Mouse (Mus musculus): Measurements from ENCODE around the gene Afm. TPM values are rescaled to one million over a fixed set of nuclear protein-coding genes. Genes with fewer than 3 reads are reported as not detected.
A peak's percentile ranks its signal among the peaks of the same experiment; 100 is the strongest.

Gene Afm
- polyA plus RNA-seq, 1 experiment from 2014 or later, result not detected

DNA sequence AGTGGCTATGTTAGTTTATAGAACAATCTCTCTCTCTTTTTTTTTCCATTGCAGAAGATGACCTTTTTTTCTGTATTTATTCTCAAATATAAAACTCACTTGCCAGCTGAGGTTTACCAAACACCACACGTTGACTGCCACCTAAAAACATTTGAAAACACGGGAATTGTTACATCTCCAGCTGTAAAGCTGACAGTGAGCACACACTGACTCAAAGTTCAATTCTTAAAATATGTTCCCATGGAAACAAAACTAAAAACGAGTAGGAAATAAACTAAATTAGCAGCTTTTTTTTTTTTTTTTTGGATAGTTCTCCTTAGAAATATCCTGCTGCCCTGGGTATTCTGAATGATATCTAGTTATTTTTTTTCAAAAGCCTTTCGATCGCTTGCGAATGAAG is 46.5 kb downstream of the Afm start:
- H3K36me3 ChIP-seq (ENCODE audit: control insufficient read depth, insufficient read depth, low read length), result no peaks in the 10 kb centered on the region
- no peak overlapping the region for H3K4me3 ChIP-seq (ENCODE audit: low read depth, low read length)
- H3K27ac ChIP-seq (ENCODE audit: low read length), result no peak overlapping the region
- WGBS, result 84% methylated on average over 6 of the region's 6 CpGs
- no peaks in the 10 kb centered on the region for H3K27me3 ChIP-seq (ENCODE audit: control insufficient read depth, insufficient read depth, low read depth, low read length)
- H3K4me1 ChIP-seq (ENCODE audit: control insufficient read depth, insufficient read depth, low read length), result no peaks in the 10 kb centered on the region
- no peaks in the 10 kb centered on the region for H3K9me3 ChIP-seq (replicated peaks; ENCODE audit: control insufficient read depth, low read length, poor library complexity, severe bottlenecking)
- H3K4me2 ChIP-seq (ENCODE audit: low read length), result no peak overlapping the region
- H3K9ac ChIP-seq (ENCODE audit: low read depth, low read length), result no peak overlapping the region
- no peak for ATAC-seq

DNA sequence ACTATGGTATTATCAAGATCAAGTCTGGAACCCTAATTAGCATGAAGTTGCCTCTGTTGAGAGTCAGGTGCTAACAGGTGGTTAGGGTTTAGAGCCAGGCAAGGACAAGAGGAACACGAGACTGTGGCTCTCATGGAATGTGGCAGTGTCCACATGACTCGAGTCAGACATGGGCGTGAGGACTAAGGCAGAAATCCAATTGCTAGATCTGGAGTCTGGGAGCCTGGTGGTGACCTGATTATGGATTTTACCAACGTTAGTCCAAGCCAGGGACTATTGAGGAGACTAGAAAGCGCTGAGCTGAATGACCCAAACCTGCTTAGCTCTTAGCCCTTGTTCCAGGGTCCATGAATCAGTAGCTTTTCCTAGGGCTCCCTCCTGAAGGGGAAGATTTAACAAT is 49.1 kb downstream of the Afm start:
- Histone ChIP-seq H3K27ac (ENCODE audit: low read length) (no peak overlapping the region), H3K9ac (ENCODE audit: low read depth, low read length) (no peak overlapping the region), H3K4me2 (ENCODE audit: low read length) (no peak overlapping the region), H3K4me3 (ENCODE audit: low read depth, low read length) (no peak overlapping the region), H3K4me1 (ENCODE audit: control insufficient read depth, insufficient read depth, low read length) (no peaks in the 10 kb centered on the region), H3K9me3 (replicated peaks; ENCODE audit: control insufficient read depth, low read length, poor library complexity, severe bottlenecking) (no peaks in the 10 kb centered on the region), H3K36me3 (ENCODE audit: control insufficient read depth, insufficient read depth, low read length) (no peaks in the 10 kb centered on the region), H3K27me3 (ENCODE audit: control insufficient read depth, insufficient read depth, low read depth, low read length) (no peaks in the 10 kb centered on the region)
- WGBS, result 75% methylated on average over 5 of the region's 5 CpGs
- ATAC-seq, result no peak

- Histone ChIP-seq H3K9ac (ENCODE audit: low read depth, low read length) (no peak overlapping the region), H3K27me3 (ENCODE audit: control insufficient read depth, insufficient read depth, low read depth, low read length) (no peaks in the 10 kb centered on the region), H3K4me3 (ENCODE audit: low read depth, low read length) (no peak overlapping the region), H3K4me1 (ENCODE audit: control insufficient read depth, insufficient read depth, low read length) (no peaks in the 10 kb centered on the region), H3K4me2 (ENCODE audit: low read length) (no peak overlapping the region), H3K27ac (ENCODE audit: low read length) (no peak overlapping the region), H3K36me3 (ENCODE audit: control insufficient read depth, insufficient read depth, low read length) (no peaks in the 10 kb centered on the region), H3K9me3 (replicated peaks; ENCODE audit: control insufficient read depth, low read length, poor library complexity, severe bottlenecking) (no peaks in the 10 kb centered on the region)
- ATAC-seq, result no peak
Observed at GRCm38 (mm10) chr5:90568338-90568737, 49.6 kb downstream of the Afm start.

- Histone ChIP-seq H3K36me3 (ENCODE audit: control insufficient read depth, insufficient read depth, low read length) (no peaks in the 10 kb centered on the region), H3K27ac (ENCODE audit: low read length) (no peak overlapping the region), H3K9me3 (replicated peaks; ENCODE audit: control insufficient read depth, low read length, poor library complexity, severe bottlenecking) (no peaks in the 10 kb centered on the region), H3K9ac (ENCODE audit: low read depth, low read length) (no peak overlapping the region), H3K4me3 (ENCODE audit: low read depth, low read length) (no peak overlapping the region), H3K27me3 (ENCODE audit: control insufficient read depth, insufficient read depth, low read depth, low read length) (no peaks in the 10 kb centered on the region), H3K4me2 (ENCODE audit: low read length) (no peak overlapping the region), H3K4me1 (ENCODE audit: control insufficient read depth, insufficient read depth, low read length) (no peaks in the 10 kb centered on the region)
- 42% methylated on average over 3 of the region's 3 CpGs for WGBS
- no peak for ATAC-seq
Observed at GRCm38 (mm10) chr5:90571216-90571615, 52.5 kb downstream of the Afm start.

- no peaks in the 10 kb centered on the region for H3K9me3 ChIP-seq (replicated peaks; ENCODE audit: control insufficient read depth, low read length, poor library complexity, severe bottlenecking)
- H3K4me3 ChIP-seq (ENCODE audit: low read depth, low read length), result no peak overlapping the region
- no peaks in the 10 kb centered on the region for H3K4me1 ChIP-seq (ENCODE audit: control insufficient read depth, insufficient read depth, low read length)
- H3K27ac ChIP-seq (ENCODE audit: low read length), result no peak overlapping the region
- H3K9ac ChIP-seq (ENCODE audit: low read depth, low read length), result no peak overlapping the region
- no peak overlapping the region for H3K4me2 ChIP-seq (ENCODE audit: low read length)
- H3K27me3 ChIP-seq (ENCODE audit: control insufficient read depth, insufficient read depth, low read depth, low read length), result no peaks in the 10 kb centered on the region
- 91% methylated on average over 9 of the region's 9 CpGs for WGBS
- no peak for ATAC-seq
- no peaks in the 10 kb centered on the region for H3K36me3 ChIP-seq (ENCODE audit: control insufficient read depth, insufficient read depth, low read length)
Observed at GRCm38 (mm10) chr5:90577751-90578150, 59.0 kb downstream of the Afm start.

DNA sequence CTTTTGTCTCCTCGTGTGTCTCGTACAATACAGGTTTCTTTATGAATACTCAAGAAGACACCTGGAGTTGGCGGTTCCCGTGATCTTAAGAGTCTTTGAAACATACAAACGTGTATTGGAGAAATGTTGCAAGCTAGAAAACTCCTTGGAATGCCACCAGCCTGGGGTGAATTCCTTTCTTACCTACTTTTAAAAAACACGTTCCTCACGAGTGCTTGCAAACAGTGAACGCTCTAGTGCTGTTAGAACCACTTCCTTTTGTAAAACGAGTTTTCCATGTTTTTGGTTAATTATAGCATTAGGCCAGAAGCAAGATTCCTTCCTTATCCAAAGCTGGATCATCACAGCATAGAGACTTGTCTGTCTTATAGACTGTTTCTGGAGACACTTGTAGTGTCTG is 60.8 kb downstream of the Afm start:
- Histone ChIP-seq H3K27me3 (ENCODE audit: control insufficient read depth, insufficient read depth, low read depth, low read length) (no peaks in the 10 kb centered on the region), H3K9ac (ENCODE audit: low read depth, low read length) (no peak overlapping the region), H3K9me3 (replicated peaks; ENCODE audit: control insufficient read depth, low read length, poor library complexity, severe bottlenecking) (no peaks in the 10 kb centered on the region), H3K27ac (ENCODE audit: low read length) (no peak overlapping the region), H3K36me3 (ENCODE audit: control insufficient read depth, insufficient read depth, low read length) (no peaks in the 10 kb centered on the region), H3K4me3 (ENCODE audit: low read depth, low read length) (no peak overlapping the region), H3K4me1 (ENCODE audit: control insufficient read depth, insufficient read depth, low read length) (no peaks in the 10 kb centered on the region), H3K4me2 (ENCODE audit: low read length) (no peak overlapping the region)
- no peak for ATAC-seq
- WGBS, result 93% methylated on average over 9 of the region's 9 CpGs

DNA sequence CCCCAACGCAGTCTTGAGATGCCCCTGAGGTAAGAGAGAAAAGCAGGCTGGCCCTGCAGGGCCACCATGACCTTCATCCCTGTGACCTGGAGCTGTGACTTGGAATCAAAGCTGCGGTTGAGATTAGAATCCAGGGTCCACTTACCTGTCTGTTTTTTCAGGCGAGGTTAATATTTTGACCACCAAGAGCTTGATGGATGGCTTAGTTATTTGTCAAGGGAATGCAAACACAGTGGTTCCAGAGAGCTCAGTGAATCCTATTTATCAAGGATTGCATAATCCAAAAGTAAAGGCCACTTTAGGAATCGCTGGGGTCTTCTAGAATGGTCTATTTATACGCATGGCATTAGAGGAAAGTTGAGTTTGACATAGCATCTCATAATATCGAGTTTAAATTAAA is 63.4 kb downstream of the Afm start:
- H3K4me1 ChIP-seq (ENCODE audit: control insufficient read depth, insufficient read depth, low read length), result no peaks in the 10 kb centered on the region
- no peak for ATAC-seq
- no peak overlapping the region for H3K4me3 ChIP-seq (ENCODE audit: low read depth, low read length)
- WGBS, result 93% methylated on average over 6 of the region's 6 CpGs
- no peak overlapping the region for H3K9ac ChIP-seq (ENCODE audit: low read depth, low read length)
- H3K9me3 ChIP-seq (replicated peaks; ENCODE audit: control insufficient read depth, low read length, poor library complexity, severe bottlenecking), result no peaks in the 10 kb centered on the region
- H3K27me3 ChIP-seq (ENCODE audit: control insufficient read depth, insufficient read depth, low read depth, low read length), result no peaks in the 10 kb centered on the region
- no peak overlapping the region for H3K4me2 ChIP-seq (ENCODE audit: low read length)
- H3K27ac ChIP-seq (ENCODE audit: low read length), result no peak overlapping the region
- H3K36me3 ChIP-seq (ENCODE audit: control insufficient read depth, insufficient read depth, low read length), result no peaks in the 10 kb centered on the region

- H3K4me3 ChIP-seq (ENCODE audit: low read depth, low read length), result no peak overlapping the region
- no peak for ATAC-seq
- no peak overlapping the region for H3K27ac ChIP-seq (ENCODE audit: low read length)
- H3K27me3 ChIP-seq (ENCODE audit: control insufficient read depth, insufficient read depth, low read depth, low read length), result no peaks in the 10 kb centered on the region
- peaks cover 3% of the 10 kb centered on the region; the same call in 1 of the 2 replicates for H3K4me1 ChIP-seq (ENCODE audit: control insufficient read depth, insufficient read depth, low read length)
- WGBS, result 71% methylated on average over 7 of the region's 7 CpGs
- H3K9ac ChIP-seq (ENCODE audit: low read depth, low read length), result no peak overlapping the region
- H3K9me3 ChIP-seq (replicated peaks; ENCODE audit: control insufficient read depth, low read length, poor library complexity, severe bottlenecking), result no peaks in the 10 kb centered on the region
- H3K36me3 ChIP-seq (ENCODE audit: control insufficient read depth, insufficient read depth, low read length), result no peaks in the 10 kb centered on the region
- no peak overlapping the region for H3K4me2 ChIP-seq (ENCODE audit: low read length)
Observed at GRCm38 (mm10) chr5:90584799-90585198, 66.1 kb downstream of the Afm start.

- Histone ChIP-seq H3K27me3 (ENCODE audit: control insufficient read depth, insufficient read depth, low read depth, low read length) (no peaks in the 10 kb centered on the region), H3K36me3 (ENCODE audit: control insufficient read depth, insufficient read depth, low read length) (no peaks in the 10 kb centered on the region), H3K9me3 (replicated peaks; ENCODE audit: control insufficient read depth, low read length, poor library complexity, severe bottlenecking) (no peaks in the 10 kb centered on the region), H3K4me1 (ENCODE audit: control insufficient read depth, insufficient read depth, low read length) (peaks cover 3% of the 10 kb centered on the region; the same call in 1 of the 2 replicates), H3K4me3 (ENCODE audit: low read depth, low read length) (no peak overlapping the region), H3K9ac (ENCODE audit: low read depth, low read length) (no peak overlapping the region), H3K4me2 (ENCODE audit: low read length) (no peak overlapping the region), H3K27ac (ENCODE audit: low read length) (no peak overlapping the region)
- WGBS, result 80% methylated on average over 5 of the region's 5 CpGs
- ATAC-seq, result no peak
Observed at GRCm38 (mm10) chr5:90586511-90586910, 67.8 kb downstream of the Afm start.

DNA sequence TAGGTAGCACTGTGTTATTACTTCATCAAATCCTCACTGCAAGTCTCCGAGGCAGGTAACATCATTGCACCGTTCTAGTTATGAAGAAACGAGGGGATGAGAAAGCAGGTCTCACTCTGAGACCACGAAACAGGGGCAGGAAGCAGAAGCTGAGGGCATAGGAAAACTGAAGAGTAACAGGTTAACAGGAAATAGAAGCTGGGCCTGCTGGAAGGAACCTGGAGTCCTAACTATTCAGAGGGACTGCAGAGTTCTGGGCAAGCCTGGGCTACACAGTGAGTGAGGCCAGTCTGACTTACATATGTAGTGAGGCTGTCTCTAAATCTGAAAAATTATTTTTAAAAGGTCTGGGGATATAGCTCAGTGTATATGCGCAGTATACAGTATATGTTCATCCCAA is 69.4 kb downstream of the Afm start:
- Histone ChIP-seq H3K9me3 (replicated peaks; ENCODE audit: control insufficient read depth, low read length, poor library complexity, severe bottlenecking) (no peaks in the 10 kb centered on the region), H3K36me3 (ENCODE audit: control insufficient read depth, insufficient read depth, low read length) (no peaks in the 10 kb centered on the region), H3K27ac (ENCODE audit: low read length) (no peak overlapping the region), H3K9ac (ENCODE audit: low read depth, low read length) (no peak overlapping the region), H3K4me1 (ENCODE audit: control insufficient read depth, insufficient read depth, low read length) (peaks cover 3% of the 10 kb centered on the region; the same call in 1 of the 2 replicates), H3K27me3 (ENCODE audit: control insufficient read depth, insufficient read depth, low read depth, low read length) (no peaks in the 10 kb centered on the region), H3K4me2 (ENCODE audit: low read length) (no peak overlapping the region), H3K4me3 (ENCODE audit: low read depth, low read length) (no peak overlapping the region)
- 96% methylated on average over 5 of the region's 5 CpGs for WGBS
- ATAC-seq, result 0 out of 2 replicates have a peak, but pooled peaks have one; percentile 33

Data from midbrain, embryonic 16.5 days (tissue).